Mouse (Mus musculus) adrenal gland, postnatal 25 days (tissue): ENCODE data around the gene 1700021F05Rik. TPM values are rescaled to one million over a fixed set of nuclear protein-coding genes. Genes with fewer than 3 reads are reported as not detected.
A peak's percentile ranks its signal among the peaks of the same experiment; 100 is the strongest.

Experiments
- DNase-seq: peaks from one replicate; pipeline ENCODE4 v3.0.0; 2021; ENCODE audit warnings: mixed read lengths
- total RNA-seq: library from RNA; stranded (reverse); gene quantifications from 2 replicates; pipeline ENCODE4 v1.2.3, GENCODE M21; 2021

1700021F05Rik gene
- total RNA-seq, 1 experiment from 2014 or later, result 74.7 TPM

GRCm38 (mm10) chr10:43483426-43483995 is 57.3 kb downstream of the 1700021F05Rik start:
- DNase-seq, result peak; percentile 46

DNA sequence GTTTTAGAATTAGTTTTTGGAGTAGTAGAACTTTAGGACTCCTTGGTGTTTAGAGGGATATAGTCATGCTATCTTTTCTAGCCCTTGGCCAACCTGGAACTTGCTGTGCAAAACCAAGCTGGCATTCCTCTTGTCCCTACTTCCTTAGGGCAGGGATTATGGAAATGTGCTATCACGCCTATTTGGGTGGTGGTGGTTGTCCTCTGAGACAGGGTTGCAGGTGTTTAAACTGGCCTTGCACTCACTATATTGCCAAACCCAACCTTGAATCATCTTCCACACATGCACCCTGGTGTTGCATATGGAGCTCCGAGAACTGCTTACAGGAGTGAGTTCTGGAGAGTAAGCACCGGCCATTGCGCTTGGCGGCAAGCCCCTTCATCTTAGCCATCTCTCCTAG is 58.8 kb downstream of the 1700021F05Rik start:
- no peak for DNase-seq

DNA sequence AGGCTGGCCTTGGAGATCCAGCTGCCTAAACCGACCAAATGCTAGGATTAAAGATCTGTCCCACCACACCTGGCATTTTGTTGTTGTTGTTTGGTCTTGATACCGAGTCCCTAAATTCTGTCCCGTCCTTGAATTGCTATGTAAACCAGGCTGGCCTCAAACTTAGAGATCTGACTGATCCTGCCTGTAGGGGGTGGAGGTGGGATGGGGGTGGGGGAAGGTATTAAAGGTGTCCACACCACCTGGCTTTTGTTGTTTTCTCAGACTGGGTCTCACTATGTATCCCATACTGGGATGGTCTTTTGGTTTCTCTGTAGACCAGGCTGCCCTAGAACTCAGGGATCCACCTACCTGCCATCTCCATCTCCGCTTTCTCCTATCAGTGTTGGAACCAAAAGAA is 59.6 kb downstream of the 1700021F05Rik start:
- no peak for DNase-seq

DNA sequence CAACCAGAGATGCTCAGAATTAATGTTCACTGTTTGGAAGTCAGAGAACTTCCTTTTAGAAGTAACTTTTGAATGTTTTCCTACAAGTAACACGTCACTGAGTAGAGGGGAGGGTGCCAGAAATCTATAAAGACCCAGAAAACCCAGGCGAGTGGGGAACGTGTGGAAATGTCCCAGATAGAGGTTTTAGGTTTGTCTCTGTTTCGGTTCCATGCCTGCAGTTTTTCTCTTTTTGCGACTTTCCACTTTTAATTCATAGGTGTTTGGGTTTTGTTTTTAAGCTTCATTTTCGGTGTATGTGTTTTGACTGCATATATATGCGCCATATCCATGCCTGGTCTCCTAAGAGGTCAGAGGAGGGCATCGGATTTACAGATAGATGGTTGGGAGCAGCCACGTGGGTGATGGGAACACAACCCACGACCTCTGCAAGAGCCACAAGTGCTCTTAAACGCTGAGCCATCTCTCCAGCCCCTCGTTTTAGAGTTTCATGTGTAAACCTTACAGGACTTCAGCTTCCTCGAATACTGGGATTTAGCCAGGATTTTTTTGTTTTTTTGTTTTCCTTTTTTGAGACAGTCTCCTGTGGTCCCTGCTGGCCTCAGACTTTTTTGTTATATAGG is 60.5 kb downstream of the 1700021F05Rik start:
- no peak for DNase-seq

- DNase-seq, result peak; percentile 92
Measured at GRCm38 (mm10) chr10:43479436-43480157, 61.2 kb downstream of the 1700021F05Rik start.

- DNase-seq, result peak; percentile 60
Measured at GRCm38 (mm10) chr10:43478751-43479435, 61.9 kb downstream of the 1700021F05Rik start, which contains the start of gene Bend3. Gene Bend3 (plus strand): TSS chr10:43478831.

GRCm38 (mm10) chr10:43477865-43478681 is 62.7 kb downstream of the 1700021F05Rik start:
- peak; percentile 73 for DNase-seq

GRCm38 (mm10) chr10:43477459-43477858 is 63.3 kb downstream of the 1700021F05Rik start:
- DNase-seq, result no peak

GRCm38 (mm10) chr10:43475376-43475775 is 65.4 kb downstream of the 1700021F05Rik start:
- DNase-seq, result no peak

Other genes starting within 250 kb of the 1700021F05Rik start
- 5.7 and 8.3 TPM in 2 replicates for gene Bend3, start 62.2 kb downstream of the 1700021F05Rik start, total RNA-seq
- 16.5 and 34.2 TPM in 2 replicates for gene Gm9803, start 16.9 kb downstream of the 1700021F05Rik start, total RNA-seq
- 24.7 and 26.6 TPM in 2 replicates for gene Cd24a, start 37.3 kb upstream of the 1700021F05Rik start, total RNA-seq